Mouse (Mus musculus) lung, postnatal 0 days (tissue): ENCODE data around the gene Traf2. TPM values are rescaled to one million over a fixed set of nuclear protein-coding genes. Genes with fewer than 3 reads are reported as not detected.
A peak's percentile ranks its signal among the peaks of the same experiment; 100 is the strongest.

Experiments used
- ATAC-seq: fragments of 200-750 bp; cut with Nextera tagmentation; 2 replicates; pipeline ENCODE4 v1.8.0; 2017; ENCODE audit warnings: moderate library complexity
- DNase-seq: peaks from one replicate; pipeline ENCODE4 v3.0.0-alpha.2; 2016; ENCODE audit warnings: low spot score
- H3K27ac ChIP-seq: fragments of 300-500 bp; sonication (generic); 2 replicates; pipeline ENCODE4 v1.5.1; 2014; ENCODE audit warnings: antibody characterized with exemption, mild to moderate bottlenecking, low read length, mixed read lengths
- H3K27me3 ChIP-seq: fragments of 300-500 bp; sonication (generic); replicated peaks from 2 replicates; pipeline ENCODE4 v1.6.1; 2014; ENCODE audit warnings: low read length, mixed read lengths; ENCODE audit not compliant: insufficient read depth
- H3K36me3 ChIP-seq: fragments of 300-500 bp; sonication (generic); 2 replicates; pipeline ENCODE4 v1.6.1; 2014; ENCODE audit warnings: low read length, mixed read lengths; ENCODE audit not compliant: insufficient read depth
- H3K4me1 ChIP-seq: fragments of 300-500 bp; sonication (generic); 2 replicates; pipeline ENCODE4 v1.6.1; 2014; ENCODE audit warnings: antibody characterized with exemption, low read depth, low read length, mixed read lengths; ENCODE audit not compliant: insufficient read depth
- H3K4me2 ChIP-seq: fragments of 300-500 bp; sonication (generic); replicated peaks from 2 replicates; pipeline ENCODE4 v1.6.1; 2014; ENCODE audit warnings: low read depth, mild to moderate bottlenecking, low read length, moderate library complexity, mixed read lengths
- H3K4me3 ChIP-seq: fragments of 300-500 bp; sonication (generic); 2 replicates; pipeline ENCODE4 v1.5.1; 2014; ENCODE audit warnings: low read depth, low read length
- H3K9ac ChIP-seq: fragments of 300-500 bp; sonication (generic); replicated peaks from 2 replicates; pipeline ENCODE4 v1.6.1; 2014; ENCODE audit warnings: low read depth, mild to moderate bottlenecking
- H3K9me3 ChIP-seq: fragments of 300-500 bp; sonication (generic); 2 replicates; pipeline ENCODE4 v1.6.1; 2016; ENCODE audit warnings: low read length, mixed read lengths
- CTCF ChIP-seq: IDR thresholded peaks from 2 replicates; pipeline ENCODE4 v1.5.1; 2016; ENCODE audit warnings: antibody characterized with exemption, mild to moderate bottlenecking
- EP300 ChIP-seq: IDR thresholded peaks from 2 replicates; pipeline ENCODE4 v1.6.1; 2016; ENCODE audit warnings: antibody characterized with exemption, mild to moderate bottlenecking, control low read depth
- WGBS: fragments of 180-500 bp; shearing (Covaris S2); extraction: QIAGEN DNeasy Blood & Tissue Kit; methylation state at CpG from one replicate; pipeline ENCODE4 v1.1.7; 2014; 5-methylcytosine and 5-hydroxymethylcytosine counted together
- polyA plus RNA-seq: library from polyadenylated mRNA; unstranded; fragments of >200 nt; fragmentation: Nextera tagmentation; extraction: Ambion mirVana; gene quantifications from 2 replicates; pipeline ENCODE4 v1.2.1, GENCODE M21; 2015

Gene Traf2
- polyA plus RNA-seq, 1 experiment from 2014 or later, result 21.0 TPM

- Histone ChIP-seq H3K27ac (peak within 1 kb of the TSS; percentile 70), H3K4me2 (peak within 1 kb of the TSS; percentile 85), H3K36me3 (no peaks in the 10 kb centered on the region), H3K9me3 (no peaks in the 10 kb centered on the region), H3K4me3 (peak within 1 kb of the TSS; percentile 80), H3K9ac (peak within 1 kb of the TSS; percentile 98), H3K27me3 (no peaks in the 10 kb centered on the region), H3K4me1 (peaks cover 12% of the 10 kb centered on the region; the same call in 1 of the 2 replicates)
- TF ChIP-seq EP300, result no peak
- TF ChIP-seq CTCF, result no peak; the same call in 1 of the 2 replicates
- peak; percentile 98 for DNase-seq
- peak; percentile 93 for ATAC-seq
- WGBS, result under 1% methylated on average over 24 of the region's 44 CpGs
Measured at GRCm38 (mm10) chr2:25500576-25501405, 45.9 kb downstream of the Traf2 start, which contains the start of gene Fbxw5. Gene Fbxw5, plus strand, starts transcription at chr2:25500750.

GRCm38 (mm10) chr2:25500071-25500575 lies 46.6 kb downstream of the Traf2 start:
- Histone ChIP-seq H3K4me2 (peak overlapping the region; percentile 57), H3K27me3 (no peaks in the 10 kb centered on the region), H3K36me3 (no peaks in the 10 kb centered on the region), H3K27ac (0 out of 2 replicates have a peak overlapping the region, but pooled peaks have one; percentile 43), H3K9ac (peak overlapping the region; percentile 29; the same call in 1 of the 2 replicates), H3K4me3 (peak overlapping the region; percentile 80), H3K4me1 (peaks cover 12% of the 10 kb centered on the region; the same call in 1 of the 2 replicates), H3K9me3 (no peaks in the 10 kb centered on the region)
- DNase-seq (no peak), ATAC-seq (no peak)
- 63% methylated on average over 6 of the region's 6 CpGs for whole genome bisulfite sequencing
- TF ChIP-seq EP300 (no peak), CTCF (no peak)

GRCm38 (mm10) chr2:25498622-25499478 lies 47.9 kb downstream of the Traf2 start:
- no peaks in the 10 kb centered on the region for H3K9me3 ChIP-seq
- no peak overlapping the region for H3K9ac ChIP-seq
- no peak overlapping the region for H3K27ac ChIP-seq
- H3K36me3 ChIP-seq, result no peaks in the 10 kb centered on the region
- no peaks in the 10 kb centered on the region for H3K27me3 ChIP-seq
- TF ChIP-seq CTCF (no peak), EP300 (no peak)
- ATAC-seq (no peak), DNase-seq (no peak)
- H3K4me2 ChIP-seq, result no peak overlapping the region
- 60% methylated on average over 15 of the region's 15 CpGs for WGBS
- H3K4me1 ChIP-seq, result peaks cover 12% of the 10 kb centered on the region; the same call in 1 of the 2 replicates
- no peak overlapping the region for H3K4me3 ChIP-seq

GRCm38 (mm10) chr2:25497846-25498575 lies 48.7 kb downstream of the Traf2 start:
- no peaks in the 10 kb centered on the region for H3K36me3 ChIP-seq
- peak; percentile 32 for ATAC-seq
- H3K9ac ChIP-seq, result no peak overlapping the region
- DNase-seq, result peak; percentile 62
- peaks cover 12% of the 10 kb centered on the region; the same call in 1 of the 2 replicates for H3K4me1 ChIP-seq
- H3K4me3 ChIP-seq, result no peak overlapping the region
- peak overlapping the region; percentile 64 for H3K27ac ChIP-seq
- WGBS, result 34% methylated on average over 6 of the region's 6 CpGs
- no peaks in the 10 kb centered on the region for H3K9me3 ChIP-seq
- TF ChIP-seq CTCF (no peak), EP300 (no peak)
- no peak overlapping the region for H3K4me2 ChIP-seq
- no peaks in the 10 kb centered on the region for H3K27me3 ChIP-seq

GRCm38 (mm10) chr2:25496462-25496861 lies 50.3 kb downstream of the Traf2 start:
- no peaks in the 10 kb centered on the region for H3K27me3 ChIP-seq
- H3K9me3 ChIP-seq, result no peaks in the 10 kb centered on the region
- no peak overlapping the region for H3K27ac ChIP-seq
- no peak overlapping the region for H3K9ac ChIP-seq
- WGBS, result 48% methylated on average over 4 of the region's 4 CpGs
- H3K4me1 ChIP-seq, result peaks cover 7% of the 10 kb centered on the region; the same call in 1 of the 2 replicates
- no peak for TF ChIP-seq EP300
- peak; percentile 66 for TF ChIP-seq CTCF
- ATAC-seq, result no peak
- DNase-seq, result peak; percentile 41
- no peaks in the 10 kb centered on the region for H3K36me3 ChIP-seq
- H3K4me2 ChIP-seq, result no peak overlapping the region
- no peak overlapping the region for H3K4me3 ChIP-seq
